Mouse (Mus musculus) layer of hippocampus, postnatal 36 days (tissue): ENCODE measurements around the gene Pnpo. TPM values are rescaled to one million over a fixed set of nuclear protein-coding genes. Genes with fewer than 3 reads are reported as not detected.

Experiments used
- DNase-seq, 2 experiments: peaks; one replicate each; pipeline ENCODE4 v3.0.0; 2022
- total RNA-seq, 2 experiments: library from RNA; stranded (reverse); gene quantifications; 2 replicates each; pipeline ENCODE4 v1.2.3; 2021

Pnpo gene
- total RNA-seq, 2 experiments from 2014 or later = 29.8 to 34.5 TPM

GRCm38 (mm10) chr11:96902639-96903635, 40.8 kb downstream of the Pnpo start:
- DNase-seq = no peak

DNA sequence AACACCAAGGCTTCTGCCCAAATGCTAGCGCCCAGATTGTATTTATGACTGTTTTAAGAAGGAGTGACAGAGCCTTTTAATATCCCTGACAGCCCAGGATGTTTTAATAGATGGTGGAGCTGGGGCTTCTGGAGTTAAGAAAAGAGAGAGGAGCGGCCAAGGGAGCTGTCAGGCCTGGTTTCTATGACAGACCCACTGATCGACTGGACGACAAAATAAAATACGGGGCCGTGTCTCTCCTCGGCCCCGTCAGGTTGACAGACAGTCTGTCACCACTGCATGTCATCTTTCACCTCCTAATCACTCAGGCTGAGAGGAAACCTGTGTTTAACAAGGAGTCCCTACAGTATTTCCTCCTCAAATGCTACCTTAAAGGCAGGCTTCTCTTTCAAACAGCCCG, 42.5 kb downstream of the Pnpo start:
- DNase-seq = no peak

DNA sequence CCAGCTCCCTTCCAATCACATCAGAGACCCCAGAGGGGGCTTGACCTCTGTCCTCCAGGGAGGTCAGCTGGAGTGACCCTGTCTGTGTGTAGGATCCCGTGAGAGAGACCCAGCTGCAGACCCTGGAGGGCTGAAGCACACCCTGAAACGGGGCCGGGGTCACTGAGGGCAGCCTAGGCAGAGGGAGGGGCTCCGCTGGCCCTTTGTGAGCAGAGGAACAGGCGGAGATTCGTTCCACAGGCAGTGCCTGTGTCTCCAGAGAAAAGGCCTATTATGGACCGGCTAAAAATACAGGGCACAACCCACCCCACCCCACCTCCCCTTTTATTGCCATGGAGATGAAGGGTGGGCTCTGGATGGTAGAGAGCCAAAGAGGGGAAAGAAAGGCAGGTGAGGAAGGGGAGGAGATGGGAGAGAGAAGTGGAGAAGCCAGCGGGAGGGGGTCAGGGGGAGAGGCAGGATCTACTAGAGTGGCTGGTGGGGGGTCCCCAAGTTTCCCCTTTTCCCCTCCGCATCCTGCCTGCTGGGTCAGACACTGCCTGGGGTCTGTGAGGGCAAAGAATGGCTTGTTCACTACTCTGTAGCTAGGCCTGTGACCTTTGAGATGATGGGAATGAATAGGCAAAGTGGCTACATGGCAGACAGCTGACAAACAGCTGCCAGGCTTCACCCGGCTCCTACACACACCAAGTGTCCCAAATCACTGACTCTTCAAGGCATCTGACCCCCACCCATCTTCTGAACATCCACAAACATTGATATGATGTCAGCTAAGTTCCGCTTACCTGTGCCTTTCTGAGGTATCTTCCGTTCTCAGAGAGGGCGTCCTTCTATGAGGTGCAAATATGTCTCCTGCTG, 44.1 kb downstream of the Pnpo start:
- DNase-seq = no peak

GRCm38 (mm10) chr11:96895886-96896285, 47.9 kb downstream of the Pnpo start:
- no peak for DNase-seq

DNA sequence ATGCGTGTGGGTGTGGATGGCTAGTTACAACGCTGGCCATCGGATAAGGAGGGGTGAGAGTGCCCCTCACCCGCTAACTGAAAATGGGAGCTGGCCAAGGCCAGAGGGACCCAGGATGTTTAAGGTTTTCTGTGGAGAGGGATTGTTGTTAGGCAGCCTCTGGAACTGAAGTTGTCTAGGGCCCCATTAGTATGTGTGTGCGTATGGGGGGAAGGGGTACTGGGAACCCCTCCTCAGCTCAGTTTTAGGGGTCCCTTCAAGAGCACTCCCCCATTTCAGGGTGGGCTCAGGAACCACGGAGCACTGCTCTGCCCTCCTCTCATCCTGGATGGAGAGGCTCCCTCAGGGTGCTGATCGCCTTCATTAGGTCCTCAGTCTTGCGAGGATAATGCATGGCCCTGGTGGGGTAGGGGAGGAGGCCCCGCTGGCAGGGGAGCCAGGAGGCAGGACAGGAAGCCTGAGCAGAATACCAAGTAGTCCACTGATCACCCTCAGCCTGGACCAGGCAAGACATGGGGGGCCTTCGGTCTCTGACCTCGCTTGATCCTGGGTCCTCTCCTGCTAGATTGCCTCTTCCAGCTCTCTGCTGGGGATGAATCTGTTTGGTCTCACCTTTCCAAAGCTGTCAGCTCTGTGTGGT, 50.5 kb downstream of the Pnpo start:
- DNase-seq = no peak

GRCm38 (mm10) chr11:96891784-96892527, 51.8 kb downstream of the Pnpo start:
- no peak for DNase-seq

Other genes with a start within 250 kb of the Pnpo start
- 10 to 100 TPM; 51.0 to 54.4 TPM for gene Snx11, start 166.4 kb downstream of the Pnpo start, total RNA-seq
- 10 to 100 TPM; 52.4 to 54.9 TPM for gene Cbx1, start 154.9 kb downstream of the Pnpo start, total RNA-seq
- gene Nfe2l1, start 114.0 kb downstream of the Pnpo start, total RNA-seq = 100 to 1,000 TPM; 201 to 234 TPM
- gene Copz2, start 94.1 kb downstream of the Pnpo start, total RNA-seq = 1 to 10 TPM; 5.5 to 7.8 TPM
- 10 to 100 TPM; 32.8 to 34.0 TPM for gene Cdk5rap3, start 27.5 kb downstream of the Pnpo start, total RNA-seq
- not detected for gene Prr15l, start 15.9 kb downstream of the Pnpo start, total RNA-seq
- gene Sp2, start 39.0 kb upstream of the Pnpo start, total RNA-seq = 10 to 100 TPM; 12.3 to 12.6 TPM
- gene Sp6, start 69.4 kb upstream of the Pnpo start, total RNA-seq = 1 to 10 TPM in 1 of 2 experiments, under 1 TPM in 1; 0.78 to 1.2 TPM
- 1 to 10 TPM; 4.5 to 4.9 TPM for gene Scrn2, start 86.0 kb upstream of the Pnpo start, total RNA-seq
- gene Lrrc46, start 97.4 kb upstream of the Pnpo start, total RNA-seq = under 1 TPM; 0.76 to 0.85 TPM
- gene Mrpl10, start 97.6 kb upstream of the Pnpo start, total RNA-seq = 10 to 100 TPM; 74.8 to 75.4 TPM
- 10 to 100 TPM; 16.0 to 16.9 TPM for gene Osbpl7, start 106.6 kb upstream of the Pnpo start, total RNA-seq
- gene Tbx21, start 171.3 kb upstream of the Pnpo start, total RNA-seq = under 1 TPM in 1 of 2 experiments, not detected in 1; 0.15 TPM
- 10 to 100 TPM; 83.8 to 94.3 TPM for gene Tbkbp1, start 207.5 kb upstream of the Pnpo start, total RNA-seq
- 100 to 1,000 TPM; 128 to 132 TPM for gene Kpnb1, start 243.9 kb upstream of the Pnpo start, total RNA-seq